Mouse (Mus musculus) right cerebral cortex, postnatal 14 days (tissue): Measurements from ENCODE around the gene Spatc1l.

Experiments
- DNase-seq: peaks from one replicate; pipeline ENCODE4 v3.0.0; 2022

The Spatc1l gene

DNA sequence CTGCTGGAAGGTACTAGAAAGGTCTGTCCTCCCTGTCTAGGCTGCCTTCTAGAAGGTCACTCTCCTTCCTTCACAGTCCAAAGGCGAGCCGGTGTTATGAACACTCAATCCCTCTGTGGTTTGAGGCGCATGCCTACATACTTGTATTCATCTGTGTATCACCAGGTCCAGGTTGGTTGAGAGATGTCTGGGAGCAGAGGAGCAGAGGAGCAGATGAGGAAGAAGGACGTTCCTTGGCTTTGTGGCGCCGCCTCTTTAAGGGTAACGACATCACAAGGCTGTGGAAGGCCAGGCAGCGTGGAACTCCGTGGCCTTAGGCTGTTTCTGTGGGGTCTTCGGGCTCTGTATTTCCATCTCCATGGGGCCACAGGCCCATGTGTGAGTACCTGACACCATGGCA is at the start of gene Spatc1l:
Gene Spatc1l (plus strand): TSS at position 301 of the 400 bp plus-strand sequence.
- no peak for DNase-seq

DNA sequence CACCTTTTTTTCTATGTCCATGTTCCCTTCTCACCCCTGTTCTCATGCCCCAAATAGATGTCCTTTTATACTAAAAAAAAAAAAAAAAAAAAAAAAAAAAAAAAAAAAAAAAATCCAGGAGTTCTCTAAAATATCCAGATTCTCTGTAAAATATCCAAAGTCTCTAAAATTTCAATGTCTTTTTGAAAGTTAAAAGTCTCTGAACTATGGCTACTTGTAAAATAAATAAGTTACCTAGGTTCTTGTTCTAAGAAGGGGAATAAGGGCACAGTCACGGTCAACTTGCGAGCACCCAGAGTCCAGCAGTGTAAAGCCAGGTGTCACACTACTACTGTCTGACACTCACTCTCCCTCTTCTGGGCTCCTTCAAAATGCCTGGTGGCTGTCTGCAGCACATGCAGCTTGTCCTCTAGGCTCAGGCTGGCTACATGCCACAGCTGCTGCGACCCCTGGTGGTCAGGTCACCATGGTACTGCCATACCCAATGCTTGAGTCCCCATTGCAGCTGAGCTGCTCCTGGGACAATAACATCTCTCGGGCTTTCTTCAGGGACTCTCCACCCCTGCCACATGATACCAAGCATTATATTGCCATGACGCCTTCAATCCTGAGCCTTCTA is 49.0 kb upstream of the Spatc1l start:
- peak; percentile 78 for DNase-seq

DNA sequence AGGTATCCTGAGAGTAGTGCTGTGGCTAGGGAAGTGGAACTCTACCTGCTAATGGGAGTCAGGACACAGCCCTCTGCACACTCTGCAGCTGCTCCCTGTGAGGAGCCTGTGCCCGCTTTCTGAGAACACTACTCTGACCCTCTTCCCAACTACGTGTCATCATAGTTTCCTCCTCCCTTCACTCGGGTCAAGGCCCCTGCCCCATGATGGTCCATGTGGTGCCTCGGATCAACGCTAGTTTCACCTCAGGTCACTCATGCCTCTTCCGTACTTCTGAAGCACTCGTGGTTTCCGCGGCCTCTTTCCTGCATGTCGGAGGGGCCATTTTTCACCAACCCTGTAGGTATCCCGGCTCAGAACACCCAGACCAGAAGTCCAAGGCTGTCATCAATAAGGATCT is 31.1 kb upstream of the Spatc1l start:
- no peak for DNase-seq

DNA sequence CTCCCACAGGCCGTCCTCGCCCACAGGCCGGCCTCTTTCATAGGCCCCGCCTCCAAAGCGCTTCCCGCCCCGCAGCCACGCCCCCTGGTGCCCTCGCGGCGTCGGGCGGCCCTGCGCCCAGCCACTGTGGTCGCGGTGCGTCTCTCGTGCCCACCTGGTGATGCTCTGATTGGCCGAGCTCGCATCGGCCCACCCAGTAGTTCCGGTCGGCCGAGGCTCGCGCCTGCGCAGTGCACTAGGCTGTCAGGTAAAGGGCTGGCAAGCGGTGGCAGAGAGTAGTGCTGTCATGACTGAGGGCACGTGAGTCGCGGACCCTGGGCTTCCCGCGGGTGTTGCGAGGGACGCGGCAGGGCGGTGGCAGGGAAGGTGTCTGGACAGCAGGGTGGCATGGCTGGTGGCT is 30.7 kb upstream of the Spatc1l start, which contains the start of gene Lss:
Gene Lss (plus strand): TSS at position 214 of the 400 bp plus-strand sequence.
- peak; percentile 97 for DNase-seq

DNA sequence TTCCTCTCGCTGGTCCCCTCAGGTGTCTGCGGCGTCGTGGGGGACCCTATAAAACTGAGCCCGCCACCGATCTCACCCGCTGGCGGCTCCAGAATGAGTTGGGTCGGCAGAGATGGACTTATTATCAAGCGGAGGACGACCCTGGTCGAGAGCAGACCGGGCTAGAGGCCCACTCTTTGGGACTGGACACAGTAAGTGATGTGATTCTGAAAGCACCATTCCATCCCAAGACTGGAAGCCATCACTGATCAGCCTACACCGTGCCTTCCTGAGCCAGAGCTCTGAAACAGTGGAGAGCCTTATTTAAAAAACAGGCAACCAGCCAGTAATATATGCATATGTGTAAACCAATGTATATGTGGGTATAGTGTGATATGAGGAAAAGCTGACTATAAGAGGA is 30.2 kb upstream of the Spatc1l start:
- no peak for DNase-seq

DNA sequence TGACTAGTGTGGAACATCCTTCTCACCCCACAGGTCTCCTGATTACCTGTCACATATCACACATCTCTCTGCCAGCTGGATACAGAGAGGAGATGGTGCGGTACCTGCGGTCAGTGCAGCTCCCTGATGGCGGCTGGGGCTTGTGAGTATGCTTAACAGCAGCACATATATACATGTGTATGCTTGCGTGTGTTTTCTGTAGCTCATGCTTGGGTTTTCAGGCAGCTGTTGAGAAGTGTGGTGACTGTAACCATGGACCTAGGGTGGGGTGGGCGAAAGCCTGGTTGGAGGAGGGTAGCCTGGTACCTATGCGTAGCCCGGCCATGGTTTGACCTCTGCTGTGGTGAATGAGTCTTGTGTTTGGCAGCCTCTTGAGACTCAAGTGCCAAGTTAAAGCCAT is 26.5 kb upstream of the Spatc1l start:
- no peak for DNase-seq

DNA sequence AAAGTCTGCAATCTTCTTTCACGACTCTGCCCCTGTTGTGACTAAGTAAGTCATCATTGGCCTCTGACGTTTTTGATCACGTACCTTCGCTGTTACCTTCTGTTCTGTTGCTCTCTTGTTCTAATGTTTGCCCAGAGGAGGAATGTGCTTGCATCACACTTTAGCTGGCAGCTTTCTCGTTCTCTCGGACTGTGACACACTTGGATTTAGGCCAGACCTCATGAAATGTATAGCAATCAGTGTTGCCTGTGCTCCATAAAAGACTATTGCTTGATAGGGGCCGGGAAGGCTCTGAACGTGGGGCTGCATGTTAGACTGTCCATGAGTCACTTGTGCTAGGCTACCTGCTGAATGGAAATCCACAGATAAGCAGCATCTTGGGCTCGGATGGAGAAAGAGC is 24.5 kb upstream of the Spatc1l start:
- DNase-seq, result no peak

DNA sequence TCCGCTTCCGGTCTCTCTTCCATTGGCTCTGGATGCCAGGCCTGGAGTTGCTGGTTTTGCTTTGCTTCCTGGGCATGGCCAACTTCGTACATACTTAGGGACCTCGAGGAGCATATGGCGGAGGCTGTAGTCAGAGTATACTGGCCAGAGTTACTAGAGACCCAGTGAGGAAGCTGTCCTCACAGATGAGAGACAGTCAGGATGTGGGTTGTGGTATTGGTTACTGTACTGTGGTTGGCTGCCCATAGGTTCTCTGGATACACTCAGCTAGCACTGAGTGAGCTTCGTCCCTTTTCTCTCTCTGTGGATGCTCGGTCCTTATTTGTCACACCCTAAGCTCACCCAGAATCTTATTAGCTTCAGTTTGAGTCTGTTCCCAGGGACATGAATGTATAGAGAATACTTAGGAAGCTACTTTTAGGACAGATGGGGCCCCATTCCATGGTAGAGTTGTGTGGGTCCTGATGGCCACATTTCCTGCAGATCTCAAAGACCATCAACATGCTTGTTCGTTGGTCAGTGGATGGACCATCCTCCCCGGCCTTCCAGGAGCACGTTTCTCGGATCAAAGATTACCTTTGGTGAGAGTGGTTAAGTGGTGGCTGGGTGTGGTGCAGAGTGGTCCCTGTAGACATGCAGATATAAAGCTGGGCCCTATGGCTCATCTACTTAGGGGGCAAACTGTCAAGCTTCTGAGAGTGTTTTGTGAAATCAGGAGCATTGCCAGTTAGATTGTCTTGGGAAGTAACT is 20.6 kb upstream of the Spatc1l start:
- no peak for DNase-seq

DNA sequence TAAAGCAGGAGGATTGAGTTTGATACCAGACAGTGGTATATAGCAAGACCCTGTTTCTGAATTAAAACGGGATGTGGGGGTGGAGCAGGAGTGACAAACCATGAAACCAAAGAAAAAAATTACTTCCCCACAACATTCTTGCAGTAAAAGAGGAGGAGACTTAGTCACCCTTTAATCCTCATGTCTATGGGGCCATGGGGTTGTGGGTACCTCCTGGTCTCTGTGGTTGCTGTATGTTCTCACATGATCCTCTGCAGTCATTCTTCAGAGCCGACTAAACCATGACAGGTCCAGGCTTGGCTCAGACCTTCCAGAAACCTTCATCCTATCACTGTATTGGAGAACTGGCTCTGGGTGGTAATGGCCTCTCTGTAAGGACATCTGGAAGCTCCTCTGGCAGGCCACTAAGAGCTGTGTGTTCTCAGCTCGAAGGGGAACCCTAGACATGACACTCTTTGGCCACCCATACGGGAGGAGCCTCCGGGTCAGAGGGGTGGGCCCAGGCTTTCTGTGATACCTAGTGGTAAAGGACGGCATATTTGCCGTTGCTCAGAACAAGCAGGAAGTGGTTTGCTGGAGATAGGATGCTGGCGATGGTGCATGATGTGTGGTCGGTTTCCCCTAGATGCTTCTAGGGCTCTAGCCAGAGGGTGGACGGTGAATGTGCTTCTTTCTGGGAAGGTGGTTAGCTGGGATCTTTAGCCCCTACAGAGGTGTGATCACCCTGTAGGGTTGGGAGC is 19.3 kb upstream of the Spatc1l start:
- no peak for DNase-seq

DNA sequence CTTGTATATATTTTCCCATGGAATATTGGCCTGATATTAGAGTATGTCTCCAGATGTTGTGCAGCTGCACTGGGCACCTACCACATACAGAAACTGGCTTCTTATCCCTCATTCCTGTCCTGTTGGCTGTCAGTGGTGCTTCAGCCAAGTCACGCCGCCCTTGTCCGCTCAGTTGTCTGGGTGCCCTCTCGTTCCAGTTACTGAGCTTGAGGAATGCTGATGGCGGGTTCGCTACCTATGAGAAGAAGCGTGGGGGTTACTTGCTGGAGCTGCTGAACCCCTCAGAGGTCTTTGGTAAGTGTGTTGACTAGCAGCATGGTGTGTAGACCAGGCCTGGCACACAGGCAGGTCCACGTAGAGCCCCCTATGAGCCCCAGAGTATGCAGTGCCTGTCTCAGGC is 15.5 kb upstream of the Spatc1l start:
- no peak for DNase-seq

DNA sequence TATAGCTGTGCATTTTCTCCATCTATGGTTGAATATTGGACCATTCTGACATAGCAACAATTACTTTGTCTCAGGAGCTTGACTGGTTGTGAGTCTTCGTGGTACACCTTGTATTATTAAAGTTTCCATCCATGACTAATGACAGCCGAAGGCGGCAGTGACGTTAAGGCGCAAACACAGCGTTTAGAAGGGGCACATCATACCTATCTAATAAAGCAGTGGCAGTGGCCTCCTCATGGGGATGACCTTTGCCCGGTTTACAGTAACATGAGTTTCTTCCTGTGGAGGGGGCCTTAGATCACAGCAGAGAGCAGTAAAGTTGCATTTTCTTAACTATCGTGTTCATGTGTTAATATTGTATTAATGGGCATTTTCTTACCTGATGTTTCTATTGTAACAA is 13.9 kb upstream of the Spatc1l start:
- no peak for DNase-seq

DNA sequence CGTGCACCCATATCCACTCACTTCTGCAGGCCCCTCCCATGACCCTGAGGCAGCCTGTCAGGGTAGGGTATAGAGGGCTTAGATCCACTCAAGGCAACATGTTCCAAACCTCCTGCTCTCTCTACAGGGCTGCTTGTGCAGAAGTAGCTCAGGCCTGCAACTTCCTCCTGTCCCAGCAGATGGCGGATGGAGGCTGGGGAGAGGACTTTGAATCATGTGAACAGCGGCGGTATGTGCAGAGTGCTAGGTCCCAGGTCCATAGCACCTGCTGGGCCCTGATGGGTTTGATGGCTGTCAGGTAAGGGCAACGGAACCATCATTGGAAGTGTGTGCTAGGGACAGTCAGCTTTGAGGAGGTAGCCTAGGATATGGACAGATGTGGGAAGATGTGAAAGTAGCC is 11.6 kb upstream of the Spatc1l start:
- DNase-seq, result peak; percentile 20

DNA sequence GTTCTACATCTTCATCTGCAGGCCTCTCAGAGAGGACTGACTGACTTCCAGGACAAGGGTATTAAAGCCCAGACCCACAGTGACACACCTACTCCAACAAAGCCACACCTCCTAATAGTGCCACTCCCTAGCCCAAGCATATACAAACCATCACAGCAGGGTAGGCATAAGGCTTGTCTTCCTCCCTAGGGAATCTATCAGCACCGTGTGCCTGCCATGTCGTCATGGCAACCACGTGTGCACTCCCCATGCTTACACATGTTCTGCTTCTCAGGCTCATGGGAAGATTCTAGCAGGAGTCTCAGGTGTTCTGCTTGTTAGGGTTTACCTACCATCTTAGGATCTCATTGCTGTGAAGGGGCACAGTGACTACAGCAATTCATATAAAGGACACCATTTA is 10.5 kb upstream of the Spatc1l start:
- no peak for DNase-seq

DNA sequence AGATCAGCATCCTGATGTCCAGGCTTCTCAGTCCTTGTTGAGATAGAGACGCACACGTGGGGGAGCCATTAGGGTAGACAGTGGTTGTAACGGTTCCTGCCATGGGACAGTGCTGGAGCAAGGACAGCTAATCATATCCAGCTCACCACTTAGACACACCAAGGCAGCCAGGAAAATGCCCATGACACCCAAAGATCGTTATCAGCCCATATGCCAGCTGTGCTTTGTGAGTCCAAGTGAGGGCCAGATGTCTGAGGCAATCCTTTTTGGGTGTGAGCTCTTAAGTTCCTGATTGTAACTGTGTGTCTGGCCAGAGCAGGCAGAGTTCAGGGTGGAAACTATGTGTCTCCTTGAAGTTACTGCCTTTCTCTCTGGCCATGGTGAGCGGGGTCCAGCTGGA is 8.0 kb upstream of the Spatc1l start:
- DNase-seq, result no peak

DNA sequence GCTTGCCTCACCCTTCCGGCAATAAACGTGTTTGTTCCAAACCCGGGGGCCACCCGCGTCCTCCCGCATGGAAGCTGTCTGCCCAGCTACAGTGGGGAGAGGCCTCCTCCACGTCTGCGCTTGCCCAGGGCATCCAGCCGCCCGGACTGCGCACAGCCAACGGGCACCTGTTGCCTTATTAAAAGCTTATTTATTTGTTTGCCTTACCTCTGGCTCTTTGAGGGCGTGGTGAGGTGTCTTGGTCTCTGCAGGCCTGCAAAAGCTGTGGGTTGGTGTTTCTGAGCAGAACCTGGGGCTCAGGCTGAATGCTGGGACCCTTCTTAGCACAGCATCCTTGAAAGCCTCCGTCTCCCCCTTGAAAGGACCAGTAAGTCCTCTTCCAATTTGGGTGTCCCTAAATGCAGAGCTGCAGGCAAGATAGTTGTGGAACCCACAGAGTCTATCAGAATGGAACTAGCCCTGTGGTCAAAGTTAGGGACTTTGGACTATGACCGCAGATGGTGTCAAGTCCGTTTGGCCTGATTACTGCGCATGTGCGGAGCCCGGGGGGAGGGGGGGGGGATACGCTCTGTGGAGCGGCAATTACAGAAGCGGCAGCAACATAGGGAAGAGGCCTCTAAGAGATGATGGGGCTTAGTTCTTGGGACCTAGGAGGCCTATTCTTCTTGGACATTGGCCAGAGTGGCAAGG is 8.1 kb downstream of the Spatc1l start:
- no peak for DNase-seq

DNA sequence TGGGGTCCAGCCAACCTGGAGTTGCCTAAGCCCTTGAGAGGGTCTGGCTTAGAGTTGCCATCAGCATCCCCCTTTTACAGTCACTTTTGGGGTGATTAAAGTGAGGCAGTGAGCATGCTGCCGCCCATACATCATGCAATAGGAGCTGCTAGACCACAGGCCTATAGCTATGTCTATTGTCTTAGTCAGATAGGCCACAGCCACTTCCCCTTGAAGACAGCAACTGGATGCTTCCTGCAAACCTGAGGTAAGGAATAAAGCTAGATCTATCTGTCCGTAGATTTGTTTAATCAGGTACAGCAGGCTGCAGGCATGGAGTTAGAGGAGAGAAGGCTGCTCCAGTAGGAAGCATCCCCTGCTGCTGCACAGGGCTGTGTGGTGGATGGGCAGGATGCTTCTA is 9.0 kb downstream of the Spatc1l start:
- DNase-seq, result no peak

DNA sequence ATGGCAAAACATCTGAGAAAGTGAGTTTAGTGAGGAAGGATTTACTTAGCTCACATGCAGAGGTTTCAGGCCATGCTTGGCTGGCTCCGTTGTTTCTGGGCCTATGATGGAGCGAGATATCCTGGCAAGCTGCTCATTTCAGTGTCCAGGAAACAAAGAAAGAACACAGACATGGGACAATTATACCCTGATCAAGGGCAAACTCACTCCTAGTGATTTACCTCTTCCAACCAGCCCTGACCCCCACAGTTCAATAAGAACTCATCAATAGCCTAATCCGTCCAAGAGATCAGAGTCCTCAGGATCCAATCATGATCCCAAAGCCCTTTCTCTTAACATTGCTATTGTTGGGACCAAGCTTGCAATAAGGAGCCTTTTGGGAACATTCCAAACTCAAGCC is 10.1 kb downstream of the Spatc1l start:
- no peak for DNase-seq

DNA sequence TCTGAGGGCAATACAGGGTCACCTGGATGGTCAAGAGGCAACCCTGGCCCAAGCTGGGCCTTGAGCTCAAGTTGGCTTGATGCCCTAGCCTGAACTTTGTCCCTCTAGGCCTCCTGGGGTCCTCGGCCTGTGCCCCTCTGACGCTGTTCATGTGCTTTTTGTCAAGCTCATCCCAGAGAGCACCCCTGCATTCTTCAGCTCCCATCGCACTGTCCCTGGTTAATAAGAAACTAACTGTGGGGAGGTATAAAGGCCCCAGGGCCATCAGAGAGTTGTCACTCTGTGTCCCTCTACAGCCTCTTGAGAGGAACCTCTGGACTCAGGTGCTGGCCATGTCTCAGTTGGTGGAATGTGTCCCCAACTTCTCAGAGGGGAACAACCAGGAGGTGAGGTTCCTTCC is 13.3 kb downstream of the Spatc1l start, which contains the start of gene Ftcd:
Gene Ftcd (plus strand): TSS at position 275 of the 400 bp plus-strand sequence.
- DNase-seq, result no peak

DNA sequence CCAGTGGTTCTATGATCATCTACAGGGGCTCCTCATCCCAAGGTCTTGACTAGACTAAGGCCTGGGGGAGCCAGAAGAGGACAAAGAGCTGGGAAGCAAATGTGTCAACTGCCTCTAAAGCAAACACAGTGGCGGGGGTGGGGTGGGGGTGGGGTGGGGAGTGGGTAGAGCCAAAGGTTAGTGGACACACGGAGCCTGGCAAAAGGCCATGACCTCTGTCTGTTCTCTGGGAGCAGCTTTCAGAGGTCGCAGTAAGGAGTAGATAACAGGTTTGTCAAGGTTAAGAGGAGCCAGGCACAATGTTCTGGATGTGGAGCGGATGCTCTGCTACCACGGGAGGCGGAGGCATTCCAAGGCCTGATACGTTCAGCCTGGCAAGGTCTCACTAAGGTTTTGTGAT is 14.8 kb downstream of the Spatc1l start:
- DNase-seq, result no peak

DNA sequence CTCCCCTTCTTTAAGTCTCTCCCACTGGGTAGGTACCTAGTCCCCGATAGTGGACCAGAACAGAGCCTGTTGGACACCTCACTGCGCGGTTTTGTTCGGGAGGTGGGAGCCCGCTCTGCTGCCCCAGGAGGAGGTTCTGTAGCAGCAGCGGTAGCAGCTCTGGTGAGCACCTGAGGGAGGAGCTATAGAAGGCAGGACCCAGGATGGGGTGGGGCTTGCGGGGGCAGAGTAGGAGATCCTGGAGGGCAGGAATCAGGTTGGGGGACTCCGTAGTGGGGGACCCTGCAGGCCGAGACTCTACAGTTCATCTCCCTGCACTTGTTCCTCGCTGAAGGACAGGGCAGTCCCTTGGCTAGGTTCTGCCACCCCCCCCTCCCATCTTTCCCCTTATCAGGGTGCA is 22.1 kb downstream of the Spatc1l start:
- DNase-seq, result no peak

DNA sequence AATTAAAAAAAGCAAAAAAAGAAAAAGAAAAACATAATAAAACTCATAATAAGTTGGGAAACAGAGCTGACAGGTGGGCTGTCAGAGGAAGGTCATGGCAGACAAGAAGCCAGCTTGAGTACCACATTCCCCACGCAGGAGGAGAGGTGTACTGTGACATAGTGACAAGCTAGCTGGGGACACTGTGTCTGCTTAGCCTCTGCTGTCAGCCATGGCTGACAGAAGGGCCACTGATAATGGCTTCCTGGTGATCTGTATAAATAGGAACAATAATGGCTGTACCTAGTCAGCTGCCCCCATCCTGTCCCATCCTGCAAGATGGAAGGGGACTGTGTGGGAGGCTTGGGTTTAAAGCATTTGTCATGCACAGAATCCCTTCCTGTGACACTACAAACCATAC is 24.1 kb downstream of the Spatc1l start:
- no peak for DNase-seq

DNA sequence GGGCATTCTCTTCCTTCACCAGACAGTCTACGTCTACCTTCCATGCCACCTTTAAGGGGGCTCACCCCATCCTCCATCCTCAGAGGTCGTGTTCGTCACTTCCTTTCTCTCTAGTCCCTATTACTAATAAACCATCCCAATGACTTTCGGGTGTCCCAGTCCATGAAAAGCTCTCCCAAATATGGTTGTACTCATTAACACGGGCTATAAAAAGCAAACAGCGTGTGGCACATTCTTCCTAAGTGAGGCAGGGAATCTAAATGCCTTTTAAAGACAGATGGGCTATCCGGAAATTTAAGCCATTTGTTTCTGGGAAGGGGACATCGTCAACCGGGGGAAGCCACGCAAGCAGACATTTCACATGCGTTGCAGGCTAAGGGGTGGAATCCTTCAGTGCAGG is 28.1 kb downstream of the Spatc1l start:
- DNase-seq, result no peak

DNA sequence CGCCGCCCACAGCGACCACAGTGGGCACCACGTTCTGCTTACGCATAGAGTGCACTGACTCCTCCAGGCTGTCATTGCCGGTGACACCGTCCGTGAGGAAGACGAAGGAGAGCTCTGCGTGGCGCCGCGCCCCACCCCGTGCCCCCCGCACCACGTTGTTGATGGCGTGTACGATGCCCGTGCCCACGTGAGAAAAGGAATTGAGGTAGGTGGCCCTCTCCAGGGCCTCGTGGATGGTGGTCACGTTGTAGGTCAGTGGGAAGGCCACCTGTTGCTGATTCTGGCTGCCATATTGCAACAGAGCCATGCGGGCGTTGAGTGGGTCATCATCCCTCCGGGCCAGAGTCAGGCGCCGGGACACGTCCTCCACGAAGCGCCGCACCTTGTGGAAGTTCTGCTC is 34.3 kb downstream of the Spatc1l start:
- DNase-seq, result no peak
